Mouse (Mus musculus) CH12.LX (cell line): ENCODE measurements at regions not wholly inside any gene's neighbourhood (a gene's known extent, or its start where the extent isn't known, plus 50 kb on each side); places are given as distances from the start of the nearest gene placed in this dataset.
A peak's percentile ranks its signal among the peaks of the same experiment; 100 is the strongest.

Source experiments
- DNase-seq: peaks from one replicate; pipeline ENCODE4 v3.0.0-alpha.2; 2013; ENCODE audit errors: extremely low read depth
- H3K27ac ChIP-seq: 2 replicates; pipeline ENCODE4 v1.5.1; 2012; ENCODE audit warnings: low read depth, mild to moderate bottlenecking, control low read depth, moderate library complexity; ENCODE audit not compliant: insufficient read depth
- H3K27me3 ChIP-seq: replicated peaks from 2 replicates; pipeline ENCODE3; 2012; ENCODE audit warnings: inconsistent platforms
- H3K36me3 ChIP-seq, 2 experiments: replicated peaks in 1 of 2; 2 replicates each; pipeline versions ENCODE3 to v1.6.1; 2012; ENCODE audit warnings: inconsistent platforms in 1 of 2, low read length in 1 of 2, mild to moderate bottlenecking in 1 of 2, mixed read lengths in 1 of 2, moderate library complexity in 1 of 2; ENCODE audit not compliant: control insufficient read depth in 1 of 2, insufficient read depth in 1 of 2
- H3K4me1 ChIP-seq, 2 experiments: 2 replicates each; pipeline ENCODE4 v1.6.1; 2012; ENCODE audit warnings: inconsistent platforms in 1 of 2, moderate library complexity in 1 of 2; ENCODE audit not compliant: insufficient read depth in 2 of 2, control insufficient read depth in 1 of 2
- H3K4me2 ChIP-seq: 2 replicates; pipeline ENCODE4 v1.6.1; 2012; ENCODE audit warnings: low read depth, mild to moderate bottlenecking, control low read depth; ENCODE audit not compliant: poor library complexity, insufficient read depth, severe bottlenecking
- H3K4me3 ChIP-seq, 3 experiments: fragments of 150-350 bp in 1 of 3; sonication (generic) in 1 of 3; replicated peaks in 1 of 3; 2 replicates each; pipeline versions ENCODE3 to v1.5.1; 2011 to 2012; ENCODE audit warnings: low read depth in 2 of 3, low read length in 2 of 3, mild to moderate bottlenecking in 2 of 3, moderate library complexity in 2 of 3, control low read depth in 1 of 3, improper control_type of control experiment in 1 of 3, inconsistent platforms in 1 of 3, mixed read lengths in 1 of 3; ENCODE audit not compliant: poor library complexity in 1 of 3
- H3K79me2 ChIP-seq: replicated peaks from 2 replicates; pipeline ENCODE4 v1.6.1; 2012; ENCODE audit warnings: mild to moderate bottlenecking, moderate library complexity; ENCODE audit not compliant: control insufficient read depth, poor library complexity, insufficient read depth, severe bottlenecking; ENCODE audit errors: extremely low read depth
- H3K9ac ChIP-seq: 2 replicates; pipeline ENCODE4 v1.6.1; 2012; ENCODE audit warnings: low read depth, mild to moderate bottlenecking, control low read depth, moderate library complexity; ENCODE audit not compliant: insufficient read depth
- H3K9me3 ChIP-seq: replicated peaks from 2 replicates; pipeline ENCODE3; 2012; ENCODE audit warnings: low read length, inconsistent platforms, mixed read lengths
- CHD1 ChIP-seq: IDR thresholded peaks from 2 replicates; pipeline ENCODE4 v1.6.1; 2012; ENCODE audit warnings: low read depth, low read length, improper control_type of control experiment, inconsistent platforms
- CHD2 ChIP-seq: IDR thresholded peaks from 2 replicates; pipeline ENCODE4 v1.6.1; 2011; ENCODE audit warnings: low read length, improper control_type of control experiment
- E2F4 ChIP-seq: IDR thresholded peaks from 2 replicates; pipeline ENCODE4 v1.6.1; 2011; ENCODE audit warnings: low read depth, low read length, improper control_type of control experiment; ENCODE audit not compliant: insufficient replicate concordance
- ELF1 ChIP-seq: IDR thresholded peaks from 2 replicates; pipeline ENCODE4 v1.6.1; 2014; ENCODE audit warnings: low read depth, mild to moderate bottlenecking, inconsistent platforms, low read length, improper control_type of control experiment
- EP300 ChIP-seq: IDR thresholded peaks from 2 replicates; pipeline ENCODE4 v1.6.1; 2011; ENCODE audit warnings: low read length, improper control_type of control experiment
- GABPA ChIP-seq: IDR thresholded peaks from 2 replicates; pipeline ENCODE4 v1.6.1; 2012; ENCODE audit warnings: low read depth, low read length, improper control_type of control experiment, inconsistent platforms; ENCODE audit not compliant: insufficient replicate concordance
- MAX ChIP-seq: IDR thresholded peaks from 2 replicates; pipeline ENCODE4 v1.6.1; 2011; ENCODE audit warnings: low read length, improper control_type of control experiment
- MYC ChIP-seq: IDR thresholded peaks from 2 replicates; pipeline ENCODE4 v1.6.1; 2011; ENCODE audit warnings: low read depth, mild to moderate bottlenecking, improper control_type of control experiment, low read length
- NELFE ChIP-seq: IDR thresholded peaks from 2 replicates; pipeline ENCODE4 v1.6.1; 2011; ENCODE audit warnings: low read depth, low read length, improper control_type of control experiment
- NRF1 ChIP-seq: IDR thresholded peaks from 2 replicates; pipeline ENCODE4 v1.6.1; 2014; ENCODE audit warnings: low read depth, mild to moderate bottlenecking, inconsistent platforms, low read length, improper control_type of control experiment, moderate library complexity
- PAX5 ChIP-seq: IDR thresholded peaks from 2 replicates; pipeline ENCODE4 v1.6.1; 2012; ENCODE audit warnings: low read length, inconsistent platforms, mixed read lengths
- RAD21 ChIP-seq: IDR thresholded peaks from 2 replicates; pipeline ENCODE4 v1.6.1; 2011; ENCODE audit warnings: low read depth, mild to moderate bottlenecking, low read length, improper control_type of control experiment, moderate library complexity
- RCOR1 ChIP-seq: conservative IDR thresholded peaks from 2 replicates; pipeline ENCODE4 v1.6.1; 2012; ENCODE audit warnings: low read depth, mild to moderate bottlenecking, inconsistent platforms, low read length, improper control_type of control experiment
- SIN3A ChIP-seq: IDR thresholded peaks from 2 replicates; pipeline ENCODE4 v1.6.1; 2012; ENCODE audit warnings: low read length, improper control_type of control experiment, inconsistent platforms
- SMC3 ChIP-seq: IDR thresholded peaks from 2 replicates; pipeline ENCODE4 v1.6.1; 2011; ENCODE audit warnings: low read depth, low read length, improper control_type of control experiment
- TBP ChIP-seq: conservative IDR thresholded peaks from 2 replicates; pipeline ENCODE4 v1.6.1; 2011; ENCODE audit warnings: low read depth, low read length, improper control_type of control experiment
- TCF12 ChIP-seq: IDR thresholded peaks from 2 replicates; pipeline ENCODE4 v1.6.1; 2014; ENCODE audit warnings: low read depth, mild to moderate bottlenecking, inconsistent platforms, low read length, improper control_type of control experiment
- USF1 ChIP-seq: IDR thresholded peaks from 2 replicates; pipeline ENCODE4 v1.6.1; 2014; ENCODE audit warnings: low read depth, mild to moderate bottlenecking, inconsistent platforms, low read length, improper control_type of control experiment
- USF2 ChIP-seq: conservative IDR thresholded peaks from 2 replicates; pipeline ENCODE4 v1.6.1; 2011; ENCODE audit warnings: low read depth, low read length, improper control_type of control experiment
- ZC3H11A ChIP-seq: IDR thresholded peaks from 2 replicates; pipeline ENCODE4 v1.6.1; 2012; ENCODE audit warnings: low read depth, mild to moderate bottlenecking, inconsistent platforms, low read length, improper control_type of control experiment
- ZMIZ1 ChIP-seq: IDR thresholded peaks from 2 replicates; pipeline ENCODE4 v1.6.1; 2012; ENCODE audit warnings: low read depth, mild to moderate bottlenecking, inconsistent platforms, low read length, improper control_type of control experiment
- dilution Hi-C: fragments of 300-500 bp; cut with MboI; formaldehyde crosslinking; loops from 2 replicates; pipeline ENCODE4 v1.14.3; 2020; ENCODE audit warnings: low sequenced_read_pairs; ENCODE audit not compliant: extremely low pct_unique_long_range_greater_than_20kb, extremely low pct_ligation_motif_present
- in situ Hi-C: fragments of 300-500 bp; cut with MboI; formaldehyde crosslinking; loops from 3 replicates; pipeline ENCODE4 v1.14.3; 2019; ENCODE audit warnings: low sequenced_read_pairs, low pct_ligation_motif_present, low pct_unique_long_range_greater_than_20kb, mixed read lengths

- TF ChIP-seq EP300 = 0 out of 2 replicates have a peak, but pooled peaks have one; percentile 10
- TF ChIP-seq GABPA = no peak
- TF ChIP-seq USF1 = no peak
- TF ChIP-seq, all 38 proteins: peak for 1
- H3K79me2 ChIP-seq = no peaks in the 10 kb centered on the region
- in situ Hi-C loops (no loop called here), dilution Hi-C loops (no loop called here)
- no peak overlapping the region for H3K27ac ChIP-seq
- H3K27me3 ChIP-seq = no peaks in the 10 kb centered on the region
- no peak overlapping the region for H3K9ac ChIP-seq
- no peaks in the 10 kb centered on the region for H3K4me1 ChIP-seq
- no peaks in the 10 kb centered on the region for H3K9me3 ChIP-seq
- H3K4me2 ChIP-seq = no peak overlapping the region
- no peak overlapping the region for H3K4me3 ChIP-seq
- DNase-seq = peak; percentile 8
- no peaks in the 10 kb centered on the region for H3K36me3 ChIP-seq
These were observed 396.0 kb upstream of the Ddi1 start for GRCm38 (mm10) chr9:6665679-6666078.

DNA sequence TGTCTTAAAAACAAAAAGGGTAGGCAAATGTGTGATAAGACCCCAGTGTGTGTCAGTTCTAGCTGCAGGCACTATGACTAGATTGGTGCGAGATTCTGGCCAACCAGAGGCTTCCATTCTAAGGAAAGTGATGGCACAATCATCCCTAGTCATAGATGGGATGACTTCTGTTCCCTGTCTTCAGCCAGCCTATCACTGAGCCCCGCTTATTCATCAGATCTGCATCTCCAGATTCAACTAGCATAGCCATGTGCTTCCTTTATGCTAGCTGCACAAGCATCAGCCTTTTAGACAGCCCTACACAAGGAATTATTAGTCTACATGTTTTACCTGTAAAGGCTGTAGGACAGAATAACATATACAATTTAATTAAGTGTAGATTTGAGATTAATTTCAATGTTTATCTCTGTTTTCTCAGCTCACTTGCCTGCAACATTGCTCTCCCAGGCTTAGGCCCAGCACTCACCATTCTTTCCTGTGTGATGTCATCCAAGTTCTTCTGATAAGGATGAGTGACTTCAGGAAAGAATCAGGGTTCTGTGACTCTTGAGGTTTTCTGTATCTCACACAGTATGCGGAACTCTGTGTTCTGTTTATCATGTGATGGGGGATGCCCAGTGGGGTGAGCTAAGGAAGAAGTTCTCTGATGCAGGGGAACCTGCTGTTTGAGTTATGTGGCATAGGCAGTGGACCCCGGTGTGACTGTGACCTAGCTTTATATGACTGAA, 382.8 kb upstream of the Ddi1 start:
- DNase-seq = no peak
- no peaks in the 10 kb centered on the region for H3K4me1 ChIP-seq
- H3K27me3 ChIP-seq = no peaks in the 10 kb centered on the region
- no peak overlapping the region for H3K27ac ChIP-seq
- TF ChIP-seq E2F4 (no peak), MYC (no peak), CHD1 (no peak), USF2 (no peak), RCOR1 (no peak), ELF1 (no peak), PAX5 (no peak), SMC3 (no peak), NELFE (no peak), MAX (no peak), TBP (no peak), CHD2 (no peak), TCF12 (no peak), EP300 (no peak), ZC3H11A (no peak), NRF1 (no peak), RAD21 (no peak), SIN3A (no peak), ZMIZ1 (no peak)
- H3K9ac ChIP-seq = no peak overlapping the region
- no peak overlapping the region for H3K4me2 ChIP-seq
- H3K79me2 ChIP-seq = no peaks in the 10 kb centered on the region
- no peaks in the 10 kb centered on the region for H3K9me3 ChIP-seq
- no peaks in the 10 kb centered on the region for H3K36me3 ChIP-seq
- dilution Hi-C loops = no loop called here
- in situ Hi-C loops = no loop called here
- H3K4me3 ChIP-seq = no peak overlapping the region
